8 mouse cellular contexts compared by ENCODE assay signal in the genomic region with DNA sequence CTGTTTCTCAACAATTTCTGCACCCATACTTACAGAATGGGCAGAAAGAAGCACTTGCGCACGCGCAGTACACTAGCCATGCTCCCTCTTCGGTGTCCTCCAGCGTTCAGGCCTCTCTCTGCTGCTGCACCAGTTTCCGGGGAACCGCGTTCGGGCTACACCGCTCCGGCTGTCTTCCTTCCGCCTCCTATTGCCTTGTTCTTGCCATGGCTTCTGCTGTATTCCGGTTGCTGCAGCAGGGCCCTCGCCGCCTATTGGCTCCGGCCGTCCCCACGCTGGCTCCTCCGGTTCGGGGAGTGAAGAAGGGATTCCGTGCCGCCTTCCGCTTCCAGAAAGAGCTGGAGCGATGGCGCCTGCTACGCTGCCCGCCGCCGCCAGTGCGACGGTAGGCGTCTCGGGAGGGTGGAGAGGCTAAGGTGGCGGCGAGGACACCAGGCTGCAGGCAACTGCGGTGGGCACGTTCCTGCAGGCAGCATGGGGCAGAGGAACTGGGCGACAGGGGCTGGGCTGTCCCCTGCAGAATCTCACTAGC. TPM values are rescaled to one million over a fixed set of nuclear protein-coding genes. Genes with fewer than 3 reads are reported as not detected.
DNase-seq lines count a peak whose midpoint lies in the region; ATAC-seq lines count a peak whose summit lies in the region.

TSS of gene Mrpl44 (plus strand) at position 92 of the 532 bp plus-strand sequence.
TSS of gene Wdfy1 (minus strand) at position 217 of the 532 bp plus-strand sequence.

- H3K27me3 ChIP-seq in hindbrain, embryonic 12.5 days, result no peaks in the 10 kb centered on the region

- peaks cover 30% of the 10 kb centered on the region for H3K36me3 ChIP-seq in hindbrain, embryonic 12.5 days

- peak within 1 kb of the TSS; percentile 90 for H3K9ac ChIP-seq in hindbrain, embryonic 12.5 days

- peak; percentile 99 for DNase-seq in NIH3T3 (ENCODE audit: low read depth)
- DNase-seq in cerebellum, postnatal 10 days, result peak; percentile 97 to 98
- DNase-seq in frontal cortex, postnatal 10 days (ENCODE audit: low spot score in 2 of 2), result peak; percentile 92 to 98
- peak; percentile 99 to 100 for DNase-seq in layer of hippocampus, postnatal 14 days (ENCODE audit: low spot score in 2 of 2)
- DNase-seq in lung, postnatal 14 days, result peak; percentile 98
- peak; percentile 93 for DNase-seq in retina, adult 2 months (ENCODE audit: low read depth, low spot score)
- peak; percentile 95 to 99 for DNase-seq in thymus, postnatal 36 days

- WGBS in hindbrain, embryonic 12.5 days, result under 1% methylated on average over 38 of the region's 38 CpGs

- peak within 1 kb of the TSS; percentile 86 for H3K4me3 ChIP-seq in hindbrain, embryonic 12.5 days

- ATAC-seq in hindbrain, embryonic 12.5 days (ENCODE audit: low FRiP score), result peak; percentile 99

- H3K27ac ChIP-seq in hindbrain, embryonic 12.5 days, result peak within 1 kb of the TSS; percentile 92

- peak within 1 kb of the TSS; percentile 65 for H3K4me2 ChIP-seq in hindbrain, embryonic 12.5 days (replicated peaks)

- peaks cover 4% of the 10 kb centered on the region for H3K4me1 ChIP-seq in hindbrain, embryonic 12.5 days

- no peaks in the 10 kb centered on the region for H3K9me3 ChIP-seq in hindbrain, embryonic 12.5 days (replicated peaks)

RNA-seq across cellular contexts. Expression of gene Mrpl44, which starts in this region (rescaled TPM):
- polyA plus RNA-seq in hindbrain, embryonic 12.5 days (2016; fragmentation: Nextera tagmentation; extraction: Ambion mirVana), result 47.6 and 48.2 TPM in 2 replicates
- total RNA-seq in layer of hippocampus, postnatal 14 days (2021), result 10 to 100 TPM; 23.2 to 25.9 TPM

RNA-seq across cellular contexts. Expression of gene Wdfy1, which starts in this region (rescaled TPM):
- polyA plus RNA-seq in hindbrain, embryonic 12.5 days (2016; fragmentation: Nextera tagmentation; extraction: Ambion mirVana), result 66.0 and 68.5 TPM in 2 replicates
- total RNA-seq in layer of hippocampus, postnatal 14 days (2021), result 10 to 100 TPM; 37.9 to 39.1 TPM

Comparison
In these comparisons a context has a peak if more than half of its experiments do, and no peak if none do; other contexts are left out.
1. Peak in every context shown above with its lines: DNase-seq, ATAC-seq, H3K4me3 ChIP-seq and H3K27ac ChIP-seq.